Mouse (Mus musculus) C2C12 (cell line): ENCODE results near the gene Ripk3. TPM values are rescaled to one million over a fixed set of nuclear protein-coding genes. Genes with fewer than 3 reads are reported as not detected.

ENCODE experiments used
- H3K27me3 ChIP-seq: one replicate; pipeline ENCODE4 v1.6.1; 2011; ENCODE audit not compliant: control insufficient read depth, insufficient read depth, insufficient read length
- H3K36me3 ChIP-seq: one replicate; pipeline ENCODE4 v1.6.1; 2011; ENCODE audit not compliant: control insufficient read depth, insufficient read depth
- H3K4me3 ChIP-seq: one replicate; pipeline ENCODE4 v1.5.1; 2011; ENCODE audit warnings: mild to moderate bottlenecking, control low read depth; ENCODE audit not compliant: poor library complexity, insufficient read depth, severe bottlenecking
- H3K79me2 ChIP-seq: one replicate; pipeline ENCODE4 v1.6.1; 2011; ENCODE audit not compliant: control insufficient read depth, insufficient read depth
- H3K79me3 ChIP-seq: one replicate; pipeline ENCODE4 v1.6.1; 2011; ENCODE audit warnings: low read depth, control low read depth
- H3ac ChIP-seq: one replicate; pipeline ENCODE3; 2011; ENCODE audit warnings: low read depth; ENCODE audit not compliant: control insufficient read depth, insufficient read length
- CEBPB ChIP-seq: IDR thresholded peaks from one replicate; pipeline ENCODE4 v1.6.1; 2011; ENCODE audit warnings: low read depth, mild to moderate bottlenecking, control low read depth, moderate library complexity
- CTCF ChIP-seq: IDR thresholded peaks from one replicate; pipeline ENCODE4 v1.5.1; 2011; ENCODE audit not compliant: control insufficient read depth, insufficient read depth, insufficient read length
- FOSL1 ChIP-seq: IDR thresholded peaks from one replicate; pipeline ENCODE4 v1.8.0; 2011; ENCODE audit warnings: mild to moderate bottlenecking, low read length; ENCODE audit not compliant: poor library complexity, insufficient read depth, severe bottlenecking
- MAX ChIP-seq: IDR thresholded peaks from one replicate; pipeline ENCODE4 v1.6.1; 2011; ENCODE audit warnings: mild to moderate bottlenecking, control low read depth
- MYOD1 ChIP-seq: IDR thresholded peaks from one replicate; pipeline ENCODE4 v1.6.1; 2011; ENCODE audit warnings: low read depth; ENCODE audit not compliant: control insufficient read depth, insufficient read length
- MYOG ChIP-seq: IDR thresholded peaks from one replicate; pipeline ENCODE4 v1.6.1; 2011; ENCODE audit not compliant: control insufficient read depth, insufficient read length; ENCODE audit errors: extremely low read depth
- USF1 ChIP-seq: IDR thresholded peaks from one replicate; pipeline ENCODE4 v1.6.1; 2011; ENCODE audit warnings: low read depth, mild to moderate bottlenecking, control low read depth, moderate library complexity
- polyA plus RNA-seq: library from polyadenylated mRNA; unstranded; fragments of >200 nt; fragmentation: generic; extraction: Trizol; gene quantifications from one replicate; pipeline ENCODE4 v1.2.1, GENCODE M21; 2012; ENCODE audit warnings: missing spikeins

Ripk3 gene
- polyA plus RNA-seq, 1 experiment = 0.55 TPM

DNA sequence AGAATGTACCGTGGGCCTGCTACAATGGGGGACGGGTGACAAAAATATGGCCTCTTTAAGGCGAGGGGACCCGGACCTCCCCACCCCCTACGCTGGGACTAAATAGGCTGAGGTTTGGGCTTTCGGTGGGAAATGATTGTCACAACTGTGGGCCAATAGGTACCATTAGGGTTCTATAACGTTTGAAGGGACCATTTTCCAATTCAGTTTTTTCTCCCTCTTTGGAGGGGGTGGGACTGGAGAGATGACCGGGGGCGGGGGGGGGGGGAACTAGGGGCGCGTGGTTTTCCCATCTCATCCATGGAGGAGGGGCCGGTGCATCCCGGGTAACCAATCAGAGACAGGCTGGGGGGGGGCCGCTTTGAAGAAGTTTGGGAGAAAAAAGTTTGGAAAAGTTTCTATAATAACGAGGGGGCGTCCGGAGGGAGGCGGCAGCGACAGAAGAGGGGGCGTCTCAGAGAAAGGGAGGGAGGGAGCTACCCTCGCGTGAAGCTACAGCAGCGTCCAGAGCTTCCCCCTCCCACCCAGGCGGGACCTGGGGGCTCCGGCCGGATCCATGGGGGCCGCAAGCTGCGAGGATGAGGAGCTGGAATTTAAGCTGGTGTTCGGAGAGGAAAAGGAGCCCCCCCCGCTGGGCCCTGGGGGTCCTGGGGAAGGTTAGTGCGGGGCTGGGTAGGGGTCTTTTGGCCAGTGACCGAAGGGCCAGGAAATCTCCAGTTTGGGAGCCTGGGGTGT is 36.0 kb upstream of the Ripk3 start:
- Histone ChIP-seq H3K79me3 (no peaks in the 10 kb centered on the region), H3K27me3 (no peaks in the 10 kb centered on the region), H3K4me3 (no peak overlapping the region), H3ac (no peak overlapping the region), H3K36me3 (no peaks in the 10 kb centered on the region), H3K79me2 (no peaks in the 10 kb centered on the region)
- TF ChIP-seq CEBPB (no peak), USF1 (no peak), FOSL1 (no peak), MYOG (no peak), MAX (no peak), MYOD1 (no peak), CTCF (no peak)

DNA sequence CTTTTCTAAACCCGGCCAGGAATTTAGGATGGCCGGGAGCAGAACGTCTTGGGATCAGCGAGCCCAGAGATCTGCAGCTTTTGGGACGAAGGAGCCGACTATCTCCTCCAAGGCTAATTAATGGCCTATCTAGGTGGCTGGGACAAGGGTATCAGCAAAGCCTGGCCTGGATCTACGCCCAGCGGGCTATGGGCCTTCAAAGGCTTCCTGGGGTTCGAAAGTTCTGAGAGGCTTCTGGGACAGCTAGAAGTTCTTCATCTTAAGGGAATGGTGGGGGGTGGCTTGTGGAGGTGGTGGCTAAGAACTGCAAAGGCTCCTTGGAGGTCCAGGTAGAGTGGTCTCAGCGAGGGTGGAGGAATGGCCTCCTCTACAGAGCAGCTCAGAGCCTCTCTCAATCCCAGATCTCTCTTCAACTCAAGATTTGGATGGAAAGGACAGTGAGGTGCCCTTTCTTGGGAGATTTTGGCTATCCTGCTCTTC is 35.4 kb upstream of the Ripk3 start:
- H3K27me3 ChIP-seq = no peaks in the 10 kb centered on the region
- TF ChIP-seq MAX (no peak), MYOD1 (no peak)
- no peaks in the 10 kb centered on the region for H3K79me3 ChIP-seq

DNA sequence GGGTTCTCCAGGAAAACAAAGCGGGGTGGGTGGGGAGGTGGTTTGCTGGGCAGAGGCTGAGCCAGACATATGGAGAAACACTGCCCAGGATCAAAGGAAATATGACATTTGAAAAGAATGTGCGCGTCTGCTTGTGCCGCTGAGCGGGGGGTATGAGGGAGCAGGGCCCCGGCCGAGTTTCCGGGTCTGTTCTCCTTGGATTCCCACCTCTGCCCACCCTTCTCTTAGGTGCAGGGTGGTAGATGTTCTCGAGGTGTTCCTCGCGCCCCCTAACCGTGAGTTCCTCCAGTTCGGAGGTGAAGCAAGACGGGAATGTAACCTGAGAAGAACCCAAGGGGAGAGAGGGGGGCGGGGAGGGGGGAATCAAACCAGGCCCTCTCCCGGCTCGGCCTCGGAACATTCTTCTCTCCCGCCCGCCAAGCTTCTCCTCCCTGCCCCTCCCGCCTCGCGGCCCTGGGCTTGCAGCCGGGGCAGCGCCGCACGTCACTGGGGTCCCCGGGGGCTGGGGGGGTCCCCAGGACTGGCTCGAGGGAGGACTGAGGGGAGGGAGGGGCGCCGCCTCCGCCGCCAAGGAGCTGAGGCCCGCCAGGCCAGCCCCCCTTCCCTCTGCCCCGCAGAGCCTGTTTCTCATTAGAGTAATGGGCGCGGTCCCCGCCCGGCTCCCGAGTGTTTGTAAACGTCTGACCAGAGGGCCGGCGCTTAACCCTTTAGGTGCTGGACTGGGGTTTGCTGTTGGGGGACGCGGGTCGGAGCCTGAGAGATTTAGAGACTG is 34.5 kb upstream of the Ripk3 start, which contains the start of gene Nfatc4:
Nfatc4 (plus strand) TSS at position 154 of the 772 bp plus-strand sequence.
- no peaks in the 10 kb centered on the region for H3K36me3 ChIP-seq
- peak; percentile 4 for TF ChIP-seq CEBPB
- TF ChIP-seq USF1 = no peak
- peak within 1 kb of the TSS; percentile 77 for H3ac ChIP-seq
- no peaks in the 10 kb centered on the region for H3K79me2 ChIP-seq
- H3K27me3 ChIP-seq = no peaks in the 10 kb centered on the region
- no peaks in the 10 kb centered on the region for H3K79me3 ChIP-seq
- H3K4me3 ChIP-seq = peak within 1 kb of the TSS; percentile 23

More for the DNA sequence above, 35.4 kb upstream of the Ripk3 start:
- H3K36me3 ChIP-seq = no peaks in the 10 kb centered on the region
- no peak overlapping the region for H3ac ChIP-seq
- H3K4me3 ChIP-seq = no peak overlapping the region
- H3K79me2 ChIP-seq = no peaks in the 10 kb centered on the region

DNA sequence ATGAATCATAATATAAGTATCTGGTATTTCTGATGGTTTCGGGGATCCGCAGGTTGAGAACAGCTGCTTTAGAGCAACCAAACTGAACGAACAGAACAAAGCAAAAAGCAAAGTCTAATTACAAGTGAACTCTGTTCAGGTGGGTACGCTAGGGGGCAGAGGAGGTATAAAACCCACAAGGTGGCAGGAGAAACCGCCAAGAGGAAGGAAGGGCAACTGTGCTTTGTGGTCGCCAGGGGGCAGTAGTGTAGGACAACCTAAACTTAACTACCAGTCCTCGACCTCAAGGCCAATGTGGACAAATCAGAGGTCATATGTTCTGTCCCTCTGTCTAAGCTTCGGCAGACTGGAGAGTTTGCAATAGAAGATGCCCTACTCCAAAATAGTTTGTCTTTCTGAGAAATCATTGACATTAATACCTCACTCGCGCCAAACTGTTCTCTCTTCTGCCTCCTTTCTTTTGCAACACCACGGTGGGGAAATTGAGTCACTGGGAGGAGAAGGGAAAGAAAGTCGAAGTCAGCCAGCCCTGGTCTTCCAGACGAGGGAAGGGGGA is 33.8 kb upstream of the Ripk3 start:
- Histone ChIP-seq H3K4me3 (no peak overlapping the region), H3K79me2 (no peaks in the 10 kb centered on the region), H3ac (no peak overlapping the region), H3K36me3 (no peaks in the 10 kb centered on the region), H3K79me3 (no peaks in the 10 kb centered on the region), H3K27me3 (no peaks in the 10 kb centered on the region)
- TF ChIP-seq MYOD1 (no peak), USF1 (no peak), CTCF (peak; percentile 93), FOSL1 (no peak), MAX (peak; percentile 53), MYOG (no peak), CEBPB (no peak)

DNA sequence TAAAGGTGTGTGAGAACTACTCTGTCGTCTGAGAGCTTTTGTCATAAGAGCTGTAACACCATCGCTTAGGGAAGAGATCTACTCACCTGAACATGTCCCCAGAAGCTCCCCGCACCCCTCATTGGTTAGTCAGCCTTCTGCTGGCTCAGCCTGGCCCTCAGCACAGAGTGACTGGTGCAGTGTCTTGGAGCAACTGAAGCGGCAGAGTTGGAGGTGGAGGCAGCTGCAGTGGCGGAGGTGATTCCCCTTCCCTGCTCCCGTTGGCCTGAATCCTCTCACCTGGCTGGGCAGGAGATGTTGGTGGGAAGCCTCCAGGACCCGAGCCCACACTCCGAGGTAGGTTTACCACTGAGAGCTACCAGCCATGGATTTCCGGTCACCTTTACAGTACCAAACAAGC is 31.9 kb upstream of the Ripk3 start:
- Histone ChIP-seq H3ac (no peak overlapping the region), H3K27me3 (no peaks in the 10 kb centered on the region), H3K79me3 (no peaks in the 10 kb centered on the region), H3K36me3 (no peaks in the 10 kb centered on the region), H3K4me3 (no peak overlapping the region), H3K79me2 (no peaks in the 10 kb centered on the region)
- no peak for TF ChIP-seq FOSL1
- TF ChIP-seq MAX = no peak
- no peak for TF ChIP-seq MYOD1
- TF ChIP-seq CTCF = no peak
- no peak for TF ChIP-seq MYOG
- TF ChIP-seq USF1 = no peak
- TF ChIP-seq CEBPB = no peak

DNA sequence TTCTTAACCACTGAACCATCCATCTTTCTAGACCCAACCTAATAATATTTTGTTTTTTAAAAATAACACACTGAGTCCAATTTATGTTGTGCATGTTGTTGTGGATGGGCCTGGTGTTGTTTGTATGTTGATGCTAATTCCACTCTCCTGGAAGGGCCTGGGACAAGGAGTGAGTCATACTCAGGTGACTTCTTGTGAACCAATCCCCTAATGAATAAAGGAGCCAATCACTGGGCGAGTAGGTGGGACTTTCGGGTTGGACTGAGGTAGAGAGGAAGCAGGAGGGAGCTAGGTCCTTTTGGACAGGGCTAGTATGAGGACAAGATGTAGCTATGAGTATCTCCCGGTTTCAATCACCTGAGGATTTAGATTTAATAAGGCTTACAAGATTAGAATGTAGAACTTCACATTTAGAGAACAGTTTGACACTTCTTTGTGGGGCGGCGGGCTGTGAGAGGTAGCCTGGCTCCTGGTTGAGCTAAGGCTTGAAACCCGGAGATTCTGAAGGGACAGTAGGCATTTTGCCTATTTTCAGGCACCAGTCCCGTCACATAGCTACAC is 31.3 kb upstream of the Ripk3 start:
- H3K27me3 ChIP-seq = no peaks in the 10 kb centered on the region
- no peaks in the 10 kb centered on the region for H3K79me3 ChIP-seq
- no peak overlapping the region for H3ac ChIP-seq
- H3K4me3 ChIP-seq = no peak overlapping the region
- H3K79me2 ChIP-seq = no peaks in the 10 kb centered on the region
- no peaks in the 10 kb centered on the region for H3K36me3 ChIP-seq
- TF ChIP-seq CTCF (no peak), CEBPB (no peak), USF1 (no peak), MYOG (no peak), FOSL1 (no peak), MYOD1 (no peak), MAX (no peak)
